Mouse (Mus musculus) layer of hippocampus, adult 8-10 months (tissue): ENCODE data around the gene Uso1. TPM values are rescaled to one million over a fixed set of nuclear protein-coding genes. Genes with fewer than 3 reads are reported as not detected.

Experiments
- DNase-seq, 2 experiments: peaks; one replicate each; pipeline ENCODE4 v3.0.0; 2022; ENCODE audit warnings: low spot score in 2 of 2
- total RNA-seq, 4 experiments: library from RNA; stranded (reverse); gene quantifications; 2 replicates each; pipeline ENCODE4 v1.2.4; 2022

Gene Uso1
- total RNA-seq, 4 experiments from 2014 or later, result 69.7 to 86.9 (median 81.0) TPM

- DNase-seq, result no peak
Measured at GRCm38 (mm10) chr5:92234939-92235557, 97.3 kb downstream of the Uso1 start.

GRCm38 (mm10) chr5:92239333-92240232 lies 101.8 kb downstream of the Uso1 start:
- peak; percentile 58 to 83 for DNase-seq

- peak; percentile 35 to 63 for DNase-seq
Measured at GRCm38 (mm10) chr5:92240769-92241168, 103.0 kb downstream of the Uso1 start.

- no peak for DNase-seq
Measured at GRCm38 (mm10) chr5:92244900-92245299, 107.2 kb downstream of the Uso1 start.

- DNase-seq, result no peak
Measured at GRCm38 (mm10) chr5:92245483-92245882, 107.7 kb downstream of the Uso1 start.

GRCm38 (mm10) chr5:92248614-92249013 lies 110.9 kb downstream of the Uso1 start:
- DNase-seq, result no peak

- DNase-seq, result no peak
Measured at GRCm38 (mm10) chr5:92252031-92252430, 114.3 kb downstream of the Uso1 start.

Other genes starting within 250 kb of the Uso1 start
- 10 to 100 TPM; 46.5 to 60.7 (median 53.1) TPM for gene Rchy1, start 174.9 kb upstream of the Uso1 start, total RNA-seq
- not detected for gene Odaph, start 150.5 kb upstream of the Uso1 start, total RNA-seq
- 10 to 100 TPM; 34.6 to 46.6 (median 37.1) TPM for gene Cdkl2, start 94.1 kb upstream of the Uso1 start, total RNA-seq
- gene G3bp2, start 54.2 kb upstream of the Uso1 start, total RNA-seq, result 100 to 1,000 TPM; 212 to 259 (median 233) TPM
- not detected for gene U90926, start 77.5 kb downstream of the Uso1 start, total RNA-seq
- gene Ppef2, start 118.3 kb downstream of the Uso1 start, total RNA-seq, result 1 to 10 TPM in 1 of 4 experiments, under 1 TPM in 3; 0.34 to 1.2 (median 0.71) TPM
- gene Naaa, start 140.2 kb downstream of the Uso1 start, total RNA-seq, result 10 to 100 TPM; 46.9 to 57.1 (median 50.3) TPM
- 10 to 100 TPM; 20.2 to 26.5 (median 22.8) TPM for gene Sdad1, start 172.5 kb downstream of the Uso1 start, total RNA-seq
- gene Cxcl9, start 190.1 kb downstream of the Uso1 start, total RNA-seq, result 1 to 10 TPM in 1 of 4 experiments, under 1 TPM in 1, not detected in 2; 0.25 to 1.3 TPM
- 1 to 10 TPM; 3.4 to 7.5 (median 5.8) TPM for gene Art3, start 193.9 kb downstream of the Uso1 start, total RNA-seq
- 1 to 10 TPM in 3 of 4 experiments, not detected in 1; 1.2 to 5.2 (median 4.2) TPM for gene Cxcl10, start 211.0 kb downstream of the Uso1 start, total RNA-seq